Mouse (Mus musculus) heart, embryonic 16.5 days (tissue): ENCODE measurements around the gene Camta1. TPM values are rescaled to one million over a fixed set of nuclear protein-coding genes. Genes with fewer than 3 reads are reported as not detected.
A peak's percentile ranks its signal among the peaks of the same experiment; 100 is the strongest.

ENCODE experiments used
- ATAC-seq: fragments of 200-750 bp; cut with Nextera tagmentation; replicated peaks from 2 replicates; pipeline ENCODE4 v1.8.0; 2017; ENCODE audit warnings: moderate number of reproducible peaks; ENCODE audit not compliant: insufficient read depth, low FRiP score; ENCODE audit errors: extremely low read depth
- H3K27ac ChIP-seq: fragments of 300-500 bp; sonication (generic); 2 replicates; pipeline ENCODE4 v1.5.1; 2014; ENCODE audit warnings: mild to moderate bottlenecking, low read length, control low read depth, moderate library complexity
- H3K27me3 ChIP-seq: fragments of 300-500 bp; sonication (generic); 2 replicates; pipeline ENCODE4 v1.6.1; 2014; ENCODE audit warnings: low read length, mixed read lengths; ENCODE audit not compliant: control insufficient read depth, insufficient read depth
- H3K36me3 ChIP-seq: fragments of 300-500 bp; sonication (generic); 2 replicates; pipeline ENCODE4 v1.6.1; 2014; ENCODE audit not compliant: control insufficient read depth, insufficient read depth
- H3K4me1 ChIP-seq: fragments of 300-500 bp; sonication (generic); 2 replicates; pipeline ENCODE4 v1.6.1; 2014; ENCODE audit warnings: low read length, mixed read lengths; ENCODE audit not compliant: control insufficient read depth, insufficient read depth
- H3K4me2 ChIP-seq: fragments of 300-500 bp; sonication (generic); 2 replicates; pipeline ENCODE4 v1.6.1; 2014; ENCODE audit warnings: low read depth, mild to moderate bottlenecking, control low read depth, low read length
- H3K4me3 ChIP-seq: fragments of 300-500 bp; sonication (generic); 2 replicates; pipeline ENCODE4 v1.5.1; 2014; ENCODE audit warnings: mild to moderate bottlenecking, control low read depth, low read length
- H3K9ac ChIP-seq: fragments of 300-500 bp; sonication (generic); 2 replicates; pipeline ENCODE4 v1.6.1; 2014; ENCODE audit warnings: low read length, control low read depth
- H3K9me3 ChIP-seq: fragments of 300-500 bp; sonication (generic); replicated peaks from 2 replicates; pipeline ENCODE4 v1.6.1; 2016; ENCODE audit warnings: low read length; ENCODE audit not compliant: control insufficient read depth
- WGBS: fragments of 180-500 bp; shearing (Covaris S2); extraction: QIAGEN DNeasy Blood & Tissue Kit; methylation state at CpG from one replicate; pipeline ENCODE4 v1.1.7; 2014; 5-methylcytosine and 5-hydroxymethylcytosine counted together
- polyA plus RNA-seq: library from polyadenylated mRNA; unstranded; fragments of >200 nt; fragmentation: Nextera tagmentation; extraction: Ambion mirVana; gene quantifications from 2 replicates; pipeline ENCODE4 v1.2.1, GENCODE M21; 2015

Camta1 gene
- polyA plus RNA-seq, 1 experiment from 2014 or later = 141 TPM

GRCm38 (mm10) chr4:151108028-151108771 lies 753.5 kb downstream of the Camta1 start:
- no peaks in the 10 kb centered on the region for H3K9me3 ChIP-seq
- peak overlapping the region; percentile 92 for H3K27ac ChIP-seq
- H3K36me3 ChIP-seq = no peaks in the 10 kb centered on the region
- H3K9ac ChIP-seq = peak overlapping the region; percentile 84
- WGBS = under 1% methylated on average over 91 of the region's 101 CpGs
- peak overlapping the region; percentile 65 for H3K4me3 ChIP-seq
- H3K4me2 ChIP-seq = peak overlapping the region; percentile 70
- H3K27me3 ChIP-seq = peaks cover 28% of the 10 kb centered on the region
- H3K4me1 ChIP-seq = peaks cover 12% of the 10 kb centered on the region
- peak; percentile 98 for ATAC-seq

GRCm38 (mm10) chr4:151107131-151108001 lies 754.3 kb downstream of the Camta1 start:
- Histone ChIP-seq H3K9me3 (no peaks in the 10 kb centered on the region), H3K4me2 (peak overlapping the region; percentile 70), H3K9ac (peak overlapping the region; percentile 84), H3K27ac (peak overlapping the region; percentile 92), H3K36me3 (no peaks in the 10 kb centered on the region), H3K4me1 (peaks cover 21% of the 10 kb centered on the region), H3K27me3 (peaks cover 28% of the 10 kb centered on the region), H3K4me3 (peak overlapping the region; percentile 65)
- 0 out of 2 replicates have a peak, but pooled peaks have one; percentile 9 for ATAC-seq
- WGBS = 3% methylated on average over 59 of the region's 60 CpGs

GRCm38 (mm10) chr4:151106468-151106867 lies 755.2 kb downstream of the Camta1 start:
- no peak for ATAC-seq
- H3K4me2 ChIP-seq = peak overlapping the region; percentile 70
- H3K27ac ChIP-seq = peak overlapping the region; percentile 92
- H3K27me3 ChIP-seq = peaks cover 28% of the 10 kb centered on the region
- peak overlapping the region; percentile 65 for H3K4me3 ChIP-seq
- no peaks in the 10 kb centered on the region for H3K36me3 ChIP-seq
- WGBS = 27% methylated on average over 10 of the region's 10 CpGs
- peak overlapping the region; percentile 84 for H3K9ac ChIP-seq
- H3K9me3 ChIP-seq = no peaks in the 10 kb centered on the region
- peaks cover 23% of the 10 kb centered on the region for H3K4me1 ChIP-seq

- H3K9ac ChIP-seq = peak overlapping the region; percentile 84
- H3K4me2 ChIP-seq = peak overlapping the region; percentile 70
- H3K4me3 ChIP-seq = peak overlapping the region; percentile 65
- H3K27ac ChIP-seq = peak overlapping the region; percentile 92
- no peak for ATAC-seq
- no peaks in the 10 kb centered on the region for H3K9me3 ChIP-seq
- peaks cover 23% of the 10 kb centered on the region for H3K4me1 ChIP-seq
- no peaks in the 10 kb centered on the region for H3K36me3 ChIP-seq
- 47% methylated on average over 6 of the region's 6 CpGs for WGBS
- peaks cover 27% of the 10 kb centered on the region for H3K27me3 ChIP-seq
These were observed 755.8 kb downstream of the Camta1 start for GRCm38 (mm10) chr4:151105886-151106285.

- peaks cover 13% of the 10 kb centered on the region for H3K27me3 ChIP-seq
- 43% methylated on average over 10 of the region's 10 CpGs for WGBS
- H3K4me2 ChIP-seq = peak overlapping the region; percentile 52
- peak overlapping the region; percentile 71 for H3K27ac ChIP-seq
- no peak for ATAC-seq
- no peaks in the 10 kb centered on the region for H3K9me3 ChIP-seq
- H3K4me3 ChIP-seq = peak overlapping the region; percentile 19
- peaks cover 31% of the 10 kb centered on the region for H3K4me1 ChIP-seq
- H3K9ac ChIP-seq = peak overlapping the region; percentile 43
- H3K36me3 ChIP-seq = no peaks in the 10 kb centered on the region
These were observed 757.5 kb downstream of the Camta1 start for GRCm38 (mm10) chr4:151104147-151104546.

- no peak overlapping the region for H3K4me3 ChIP-seq
- 55% methylated on average over 11 of the region's 11 CpGs for WGBS
- ATAC-seq = no peak
- no peaks in the 10 kb centered on the region for H3K36me3 ChIP-seq
- H3K27me3 ChIP-seq = peaks cover 11% of the 10 kb centered on the region
- H3K27ac ChIP-seq = peak overlapping the region; percentile 71
- H3K4me1 ChIP-seq = peaks cover 32% of the 10 kb centered on the region
- H3K9me3 ChIP-seq = no peaks in the 10 kb centered on the region
- H3K4me2 ChIP-seq = peak overlapping the region; percentile 52
- peak overlapping the region; percentile 43 for H3K9ac ChIP-seq
These were observed 758.0 kb downstream of the Camta1 start for GRCm38 (mm10) chr4:151103646-151104045.

- Histone ChIP-seq H3K4me3 (peak overlapping the region; percentile 39), H3K27me3 (no peaks in the 10 kb centered on the region), H3K27ac (peak overlapping the region; percentile 97), H3K4me1 (peaks cover 53% of the 10 kb centered on the region), H3K4me2 (peak overlapping the region; percentile 61), H3K9ac (peak overlapping the region; percentile 77), H3K9me3 (no peaks in the 10 kb centered on the region), H3K36me3 (no peaks in the 10 kb centered on the region)
- ATAC-seq = peak; percentile 75
- 35% methylated on average over 11 of the region's 11 CpGs for WGBS
These were observed 764.6 kb downstream of the Camta1 start for GRCm38 (mm10) chr4:151097104-151097438.

GRCm38 (mm10) chr4:151096334-151097103 lies 765.2 kb downstream of the Camta1 start:
- H3K9ac ChIP-seq = peak overlapping the region; percentile 77
- peak overlapping the region; percentile 97 for H3K27ac ChIP-seq
- H3K4me2 ChIP-seq = peak overlapping the region; percentile 61
- no peaks in the 10 kb centered on the region for H3K9me3 ChIP-seq
- no peaks in the 10 kb centered on the region for H3K27me3 ChIP-seq
- 40% methylated on average over 18 of the region's 18 CpGs for WGBS
- peak overlapping the region; percentile 39 for H3K4me3 ChIP-seq
- H3K4me1 ChIP-seq = peaks cover 56% of the 10 kb centered on the region
- H3K36me3 ChIP-seq = no peaks in the 10 kb centered on the region
- peak; percentile 64 for ATAC-seq
